Mouse (Mus musculus): ENCODE results near the gene Tldc2. TPM values are rescaled to one million over a fixed set of nuclear protein-coding genes. Genes with fewer than 3 reads are reported as not detected.
A peak's percentile ranks its signal among the peaks of the same experiment; 100 is the strongest.

Gene Tldc2
- polyA plus RNA-seq, 1 experiment, result not detected

DNA sequence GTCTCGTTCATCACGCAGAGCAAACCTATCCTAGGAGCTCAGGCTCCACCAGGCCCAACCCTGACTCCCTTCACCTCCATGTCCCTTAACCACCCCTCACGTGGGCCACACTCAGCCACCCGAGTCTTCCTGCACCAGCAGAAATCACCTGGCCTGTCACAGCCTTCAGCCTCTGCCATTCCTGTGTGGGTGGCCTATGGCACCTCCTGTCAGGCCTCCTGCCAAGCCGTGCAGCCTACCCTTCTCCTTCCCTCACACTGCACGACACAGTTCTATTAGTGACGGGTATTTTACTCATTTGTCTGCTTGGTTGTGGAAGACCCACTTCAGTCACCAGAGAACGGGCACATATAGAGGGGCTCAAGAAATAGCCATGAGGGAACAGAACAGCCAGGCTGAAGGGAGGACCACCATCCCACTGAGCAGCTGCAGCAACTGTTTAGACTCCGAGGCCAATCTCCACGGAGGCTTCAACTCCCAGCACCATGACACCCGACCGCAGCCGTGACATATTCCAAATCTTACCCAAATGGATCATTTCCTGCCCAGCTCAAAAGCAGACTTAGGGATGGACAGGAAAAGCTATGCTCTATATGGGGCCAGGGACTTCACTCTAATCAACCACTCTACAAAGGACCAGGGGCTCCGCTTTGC is 18.0 kb upstream of the Tldc2 start:
- DNase-seq, result no peak
- Histone ChIP-seq H3K4me3 (replicated peaks; ENCODE audit: extremely low read depth, low read depth, low read length) (no peak overlapping the region), H3K4me1 (ENCODE audit: control insufficient read depth, insufficient read depth, low read length) (peaks cover 73% of the 10 kb centered on the region)
- TF ChIP-seq POLR2A (IDR thresholded peaks at IDR 0.05; ENCODE audit: borderline replicate concordance, extremely low read depth, low read depth, low read length), result no peak
- TF ChIP-seq CTCF (IDR thresholded peaks at IDR 0.05; ENCODE audit: insufficient read depth, low read length), result no peak
- 41% methylated on average over 14 of the region's 14 CpGs for WGBS

DNA sequence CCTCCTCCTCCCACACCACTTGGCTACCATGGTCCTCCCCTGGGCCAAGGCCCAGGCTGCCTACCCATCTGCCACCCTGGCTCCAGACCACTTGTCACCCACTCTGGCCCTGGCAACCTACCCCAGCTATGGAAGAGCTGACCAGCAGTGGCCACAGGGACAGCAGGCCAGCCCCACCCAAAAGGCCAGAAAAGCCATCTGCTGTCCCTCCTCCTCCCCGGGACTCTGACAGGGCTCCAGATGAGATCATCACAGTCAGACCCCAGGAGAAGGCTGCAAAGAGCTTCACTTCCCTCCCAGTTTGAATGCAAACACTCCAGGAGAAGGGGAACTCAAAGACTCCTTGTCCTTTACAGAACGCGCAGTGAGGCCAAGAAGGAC is 17.5 kb upstream of the Tldc2 start:
- no peak for DNase-seq

DNA sequence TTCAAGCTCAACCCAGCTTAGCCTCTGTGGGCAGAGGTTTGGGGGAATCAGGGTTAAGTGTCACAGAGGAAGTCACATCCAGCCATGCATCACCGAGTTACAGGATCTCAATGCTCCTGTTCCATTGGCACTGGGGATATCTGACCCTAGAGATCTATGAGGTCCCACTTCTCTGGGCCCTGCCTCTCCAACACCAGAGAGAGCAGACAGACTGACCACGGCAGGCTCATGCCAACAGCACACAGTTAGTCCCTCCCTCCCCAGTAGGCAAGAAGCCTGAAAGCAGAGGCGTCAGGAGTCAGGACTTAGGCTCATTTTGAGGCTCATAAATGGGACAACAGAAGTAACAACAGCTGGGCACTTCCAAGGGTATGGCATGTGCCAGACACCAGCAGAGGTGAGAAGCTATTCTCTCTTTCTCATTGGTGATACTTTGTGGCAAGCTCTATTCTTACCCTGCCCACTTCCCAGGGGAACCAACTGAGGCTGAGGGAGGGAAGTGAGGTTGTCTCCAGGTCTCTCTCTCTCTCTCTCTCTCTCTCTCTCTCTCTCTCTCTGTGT is 17.0 kb upstream of the Tldc2 start:
- no peak for DNase-seq
- Histone ChIP-seq H3K4me3 (replicated peaks; ENCODE audit: extremely low read depth, low read depth, low read length) (no peak overlapping the region), H3K4me1 (ENCODE audit: control insufficient read depth, insufficient read depth, low read length) (peaks cover 75% of the 10 kb centered on the region)
- WGBS, result 5% methylated on average over 3 of the region's 3 CpGs
- TF ChIP-seq POLR2A (IDR thresholded peaks at IDR 0.05; ENCODE audit: borderline replicate concordance, extremely low read depth, low read depth, low read length), result no peak
- no peak for TF ChIP-seq CTCF (IDR thresholded peaks at IDR 0.05; ENCODE audit: insufficient read depth, low read length)

More for the DNA sequence above, 17.5 kb upstream of the Tldc2 start:
- TF ChIP-seq CTCF (IDR thresholded peaks at IDR 0.05; ENCODE audit: insufficient read depth, low read length), result no peak
- no peak for TF ChIP-seq POLR2A (IDR thresholded peaks at IDR 0.05; ENCODE audit: borderline replicate concordance, extremely low read depth, low read depth, low read length)
- 7% methylated on average over 3 of the region's 3 CpGs for WGBS
- H3K4me3 ChIP-seq (replicated peaks; ENCODE audit: extremely low read depth, low read depth, low read length), result no peak overlapping the region
- peaks cover 74% of the 10 kb centered on the region for H3K4me1 ChIP-seq (ENCODE audit: control insufficient read depth, insufficient read depth, low read length)

DNA sequence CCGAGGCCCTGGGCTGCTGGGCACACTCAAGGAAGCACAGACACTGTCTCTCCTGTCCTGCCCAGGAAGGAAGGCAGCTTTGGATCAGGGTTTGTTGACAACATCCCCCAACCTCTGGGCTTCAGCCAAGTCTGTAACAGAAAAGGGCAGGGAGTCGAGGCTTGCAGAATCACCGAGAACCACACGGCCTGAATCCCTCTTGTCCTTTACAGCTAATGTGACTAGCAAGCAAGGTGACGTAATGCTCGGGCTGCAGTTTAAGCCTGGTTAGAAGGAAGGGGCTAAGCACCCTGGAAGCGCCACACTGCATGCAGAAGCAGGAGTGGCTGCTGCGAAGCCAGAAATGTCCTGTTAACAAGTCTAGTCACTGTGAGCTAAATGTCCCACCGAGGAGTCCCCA is 16.5 kb upstream of the Tldc2 start:
- peaks cover 73% of the 10 kb centered on the region for H3K4me1 ChIP-seq (ENCODE audit: control insufficient read depth, insufficient read depth, low read length)

DNA sequence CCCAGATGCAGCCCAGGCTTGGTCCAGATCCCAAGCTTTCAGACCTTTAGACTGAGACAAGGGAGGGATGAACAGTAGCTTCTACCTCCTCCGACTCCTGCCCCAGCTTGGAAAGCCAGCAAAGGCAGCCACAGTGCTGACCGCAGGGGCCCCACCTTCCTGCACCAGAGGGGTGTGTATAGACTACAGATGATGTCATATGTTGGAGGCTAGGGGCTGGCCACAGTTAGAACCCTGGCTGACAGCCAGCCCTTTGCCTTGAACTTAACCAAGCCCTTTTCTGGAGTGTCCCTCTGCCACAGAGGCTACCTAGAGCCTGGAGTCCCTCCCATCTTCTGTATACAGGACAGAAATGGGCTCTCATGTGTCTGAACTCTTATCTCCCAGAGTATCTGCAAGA is 15.3 kb upstream of the Tldc2 start:
- Histone ChIP-seq H3K4me3 (replicated peaks; ENCODE audit: extremely low read depth, low read depth, low read length) (no peak overlapping the region), H3K4me1 (ENCODE audit: control insufficient read depth, insufficient read depth, low read length) (peaks cover 76% of the 10 kb centered on the region)
- TF ChIP-seq POLR2A (IDR thresholded peaks at IDR 0.05; ENCODE audit: borderline replicate concordance, extremely low read depth, low read depth, low read length) (no peak), CTCF (IDR thresholded peaks at IDR 0.05; ENCODE audit: insufficient read depth, low read length) (no peak)
- 9% methylated on average over 2 of the region's 2 CpGs for WGBS
- peak; percentile 68 for DNase-seq

More for the DNA sequence above, 16.5 kb upstream of the Tldc2 start:
- WGBS, result 5% methylated on average over 9 of the region's 9 CpGs
- H3K4me3 ChIP-seq (replicated peaks; ENCODE audit: extremely low read depth, low read depth, low read length), result no peak overlapping the region
- TF ChIP-seq CTCF (IDR thresholded peaks at IDR 0.05; ENCODE audit: insufficient read depth, low read length) (no peak), POLR2A (IDR thresholded peaks at IDR 0.05; ENCODE audit: borderline replicate concordance, extremely low read depth, low read depth, low read length) (no peak)
- DNase-seq, result peak; percentile 59

DNA sequence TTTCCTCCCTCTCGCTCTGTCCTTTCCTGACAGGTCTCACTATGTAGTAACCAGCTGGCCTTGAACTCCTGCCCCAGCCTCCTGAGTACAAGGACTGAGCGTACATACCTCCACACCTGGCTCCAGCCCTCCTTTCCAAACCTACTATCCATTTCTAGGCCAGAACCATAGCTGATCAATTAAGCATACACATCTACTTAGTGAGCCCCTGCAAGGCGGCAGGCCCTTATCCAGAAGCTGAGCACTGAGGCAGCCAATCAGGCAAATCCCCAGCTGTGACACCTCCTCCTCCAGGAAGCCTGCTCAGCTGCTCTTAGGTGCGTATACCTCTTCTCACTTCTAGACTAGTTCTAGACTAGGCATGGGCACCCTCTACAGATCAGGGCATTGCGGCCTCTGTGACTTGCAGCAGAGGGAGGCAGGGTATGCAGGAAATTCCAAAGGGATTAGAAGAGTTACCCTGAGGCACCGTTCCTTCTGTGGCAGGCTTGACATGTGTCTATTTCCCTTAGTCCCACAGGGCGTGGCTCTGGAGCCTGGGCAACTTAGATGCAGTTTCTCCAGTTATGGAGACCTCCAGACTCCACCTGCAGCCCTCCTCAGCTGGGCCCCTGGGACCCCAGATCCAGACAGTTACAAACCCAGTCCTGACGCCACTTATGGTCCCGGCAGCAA is 14.4 kb upstream of the Tldc2 start:
- WGBS, result 49% methylated on average over 9 of the region's 9 CpGs
- DNase-seq, result no peak
- Histone ChIP-seq H3K4me3 (replicated peaks; ENCODE audit: extremely low read depth, low read depth, low read length) (no peak overlapping the region), H3K4me1 (ENCODE audit: control insufficient read depth, insufficient read depth, low read length) (peaks cover 73% of the 10 kb centered on the region)
- no peak for TF ChIP-seq CTCF (IDR thresholded peaks at IDR 0.05; ENCODE audit: insufficient read depth, low read length)
- TF ChIP-seq POLR2A (IDR thresholded peaks at IDR 0.05; ENCODE audit: borderline replicate concordance, extremely low read depth, low read depth, low read length), result no peak

DNA sequence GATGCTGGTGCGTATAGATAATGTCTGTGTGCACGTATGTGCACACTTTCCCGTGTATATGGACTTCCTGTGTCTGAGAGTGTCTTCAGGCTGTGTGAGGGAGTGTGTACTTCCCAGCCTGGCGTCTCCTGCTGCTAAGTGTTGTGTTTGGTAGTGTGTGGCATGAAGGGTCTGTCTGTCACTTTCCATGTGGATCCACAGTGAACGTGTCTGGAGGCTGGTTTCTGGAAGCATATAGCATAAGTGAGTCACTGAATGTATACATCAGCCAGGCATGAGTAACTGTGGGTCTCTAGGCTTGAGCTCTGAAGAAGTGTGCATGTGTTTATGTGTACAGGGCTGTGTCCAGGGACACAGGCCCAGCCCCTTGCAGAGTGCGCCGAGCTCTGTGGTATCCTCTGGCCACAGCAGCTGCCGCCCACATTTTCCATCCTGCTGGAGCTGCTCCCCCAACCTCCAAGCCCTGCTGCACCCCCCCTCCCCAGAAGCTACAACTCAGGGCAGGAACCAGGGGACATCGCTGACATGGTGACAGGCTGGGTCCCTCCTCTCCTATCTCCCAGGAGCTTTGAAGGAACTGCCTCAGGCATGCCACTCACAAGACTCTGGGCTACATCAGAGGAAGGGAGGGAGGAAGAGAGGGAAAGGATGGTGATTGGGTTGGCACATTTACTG is 13.3 kb upstream of the Tldc2 start:
- peaks cover 73% of the 10 kb centered on the region for H3K4me1 ChIP-seq (ENCODE audit: control insufficient read depth, insufficient read depth, low read length)
- no peak for DNase-seq
- H3K4me3 ChIP-seq (replicated peaks; ENCODE audit: extremely low read depth, low read depth, low read length), result no peak overlapping the region
- whole genome bisulfite sequencing, result 33% methylated on average over 9 of the region's 9 CpGs
- no peak for TF ChIP-seq CTCF (IDR thresholded peaks at IDR 0.05; ENCODE audit: insufficient read depth, low read length)
- no peak for TF ChIP-seq POLR2A (IDR thresholded peaks at IDR 0.05; ENCODE audit: borderline replicate concordance, extremely low read depth, low read depth, low read length)

DNA sequence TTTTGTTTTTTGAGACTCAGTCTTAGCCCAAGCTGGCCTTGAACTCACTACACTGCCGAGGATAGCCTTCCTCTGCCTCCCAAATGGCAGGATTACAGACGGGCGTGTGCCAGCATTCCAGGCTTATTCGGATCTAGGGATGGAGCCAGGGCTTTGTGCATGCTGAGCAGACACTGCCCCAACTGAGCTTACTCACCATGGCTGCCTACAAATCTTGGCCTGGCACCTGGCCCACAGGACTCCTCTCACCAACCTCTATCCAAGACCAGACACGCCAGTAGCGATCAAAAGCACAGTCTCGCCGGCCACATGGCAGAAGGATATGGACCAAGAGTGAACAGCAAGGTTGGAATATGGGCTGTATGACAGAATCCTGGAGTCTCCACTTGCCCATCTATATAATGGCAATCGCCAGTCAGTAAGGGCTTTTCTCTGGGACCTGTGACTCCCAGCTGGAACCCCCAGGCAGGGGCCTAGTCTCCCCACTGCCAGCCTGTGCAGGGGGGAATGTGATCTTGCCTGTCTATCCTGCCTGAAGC is 12.6 kb upstream of the Tldc2 start:
- WGBS, result 33% methylated on average over 9 of the region's 9 CpGs
- DNase-seq, result no peak
- H3K4me1 ChIP-seq (ENCODE audit: control insufficient read depth, insufficient read depth, low read length), result peaks cover 65% of the 10 kb centered on the region
- peak overlapping the region; percentile 17 for H3K4me3 ChIP-seq (replicated peaks; ENCODE audit: extremely low read depth, low read depth, low read length)
- TF ChIP-seq POLR2A (IDR thresholded peaks at IDR 0.05; ENCODE audit: borderline replicate concordance, extremely low read depth, low read depth, low read length) (no peak), CTCF (IDR thresholded peaks at IDR 0.05; ENCODE audit: insufficient read depth, low read length) (no peak)

DNA sequence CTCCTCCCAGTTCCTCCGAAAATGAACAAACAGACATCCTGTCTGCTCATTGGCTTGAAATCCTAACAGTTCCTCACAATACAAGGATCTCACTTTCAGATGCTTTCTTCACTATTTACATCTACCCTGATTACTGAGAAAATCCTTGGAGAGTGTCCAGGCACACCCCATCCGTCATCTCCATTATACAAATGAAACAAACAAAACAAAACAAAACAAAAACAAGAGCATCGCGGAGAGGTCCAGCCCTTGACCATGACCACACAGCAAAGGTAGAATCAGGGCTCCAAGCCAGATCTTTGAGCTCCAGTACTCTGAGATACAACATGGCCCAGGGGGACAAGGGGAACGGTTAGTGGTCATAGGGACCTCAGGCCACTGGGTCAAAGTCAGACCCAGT is 12.1 kb upstream of the Tldc2 start:
- Histone ChIP-seq H3K4me3 (replicated peaks; ENCODE audit: extremely low read depth, low read depth, low read length) (no peak overlapping the region), H3K4me1 (ENCODE audit: control insufficient read depth, insufficient read depth, low read length) (peaks cover 62% of the 10 kb centered on the region)
- no peak for DNase-seq
- 36% methylated on average over 5 of the region's 5 CpGs for WGBS
- TF ChIP-seq POLR2A (IDR thresholded peaks at IDR 0.05; ENCODE audit: borderline replicate concordance, extremely low read depth, low read depth, low read length) (no peak), CTCF (IDR thresholded peaks at IDR 0.05; ENCODE audit: insufficient read depth, low read length) (no peak)

Measured in lung, adult 2 months (tissue).